Mouse (Mus musculus) gastrocnemius, postnatal 14 days (tissue): Measurements from ENCODE around the gene Myl6b. TPM values are rescaled to one million over a fixed set of nuclear protein-coding genes. Genes with fewer than 3 reads are reported as not detected.

Source experiments
- DNase-seq: peaks from one replicate; pipeline ENCODE4 v3.0.0; 2021; ENCODE audit warnings: mixed read lengths
- intact Hi-C: fragments of 180-260 bp; cut with DNase I; formaldehyde crosslinking; loops from one replicate; pipeline ENCODE4 v1.15.1; 2025; ENCODE audit warnings: low total_unique reads
- microRNA-seq, 2 experiments: library from miRNA; unstranded; fragments of <30 nt; microRNA quantifications; one replicate each; pipeline ENCODE4 v1.2.0; 2021
- total RNA-seq, 2 experiments: library from RNA; stranded (reverse); gene quantifications; 2 replicates each; pipeline ENCODE4 v1.2.3; 2021

The Myl6b gene
- total RNA-seq, 2 experiments from 2014 or later, result 54.6 to 180 TPM

DNA sequence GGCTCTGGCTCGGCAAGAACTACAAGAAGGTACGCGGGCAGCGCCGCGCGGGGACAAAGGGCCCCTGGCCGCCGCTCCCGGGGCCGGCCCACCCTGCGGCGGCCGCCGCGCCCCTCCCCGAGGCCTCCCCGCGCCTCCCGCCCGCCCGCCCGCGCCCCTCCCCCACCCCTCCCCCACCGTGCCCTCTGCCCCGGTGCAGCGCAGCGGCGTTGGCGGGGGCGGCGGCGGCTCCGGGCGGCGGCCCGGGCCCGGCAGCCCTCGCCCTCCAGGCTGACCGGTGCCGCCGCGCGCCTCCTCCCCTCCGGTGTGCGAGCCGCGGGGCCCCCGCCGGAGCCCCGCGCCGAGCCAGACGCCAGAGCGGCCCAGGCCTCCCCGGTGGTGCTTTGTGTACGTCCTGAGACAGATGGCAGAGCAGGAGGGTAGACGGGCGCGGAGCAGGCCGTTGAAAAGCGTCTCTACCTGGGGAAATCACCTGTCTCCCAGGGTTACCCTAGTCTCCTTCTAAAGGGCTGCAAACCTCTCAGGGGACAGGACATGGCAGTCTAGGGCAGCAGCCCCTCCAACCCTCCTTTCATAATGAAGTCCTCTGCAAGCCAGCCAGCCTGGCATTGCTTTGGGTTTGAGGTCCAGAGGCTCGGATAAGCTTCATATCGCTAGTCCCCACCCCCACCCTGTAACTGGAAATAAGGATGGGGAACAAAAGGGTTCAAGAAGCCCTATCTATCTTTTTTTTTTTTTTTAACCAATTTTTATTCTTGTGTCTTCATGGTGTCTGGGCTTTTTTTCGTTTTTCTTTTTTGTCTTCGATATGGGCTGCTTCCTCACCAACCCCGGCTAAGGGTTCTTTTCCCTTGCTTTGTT lies 38.8 kb downstream of the Myl6b start:
- DNase-seq, result peak; percentile 42
- intact Hi-C loops, result loop anchor here (5.0 kb wide), 2 partner anchors 92 to 127 kb away; partner anchors contain the start of gene Coq10a

DNA sequence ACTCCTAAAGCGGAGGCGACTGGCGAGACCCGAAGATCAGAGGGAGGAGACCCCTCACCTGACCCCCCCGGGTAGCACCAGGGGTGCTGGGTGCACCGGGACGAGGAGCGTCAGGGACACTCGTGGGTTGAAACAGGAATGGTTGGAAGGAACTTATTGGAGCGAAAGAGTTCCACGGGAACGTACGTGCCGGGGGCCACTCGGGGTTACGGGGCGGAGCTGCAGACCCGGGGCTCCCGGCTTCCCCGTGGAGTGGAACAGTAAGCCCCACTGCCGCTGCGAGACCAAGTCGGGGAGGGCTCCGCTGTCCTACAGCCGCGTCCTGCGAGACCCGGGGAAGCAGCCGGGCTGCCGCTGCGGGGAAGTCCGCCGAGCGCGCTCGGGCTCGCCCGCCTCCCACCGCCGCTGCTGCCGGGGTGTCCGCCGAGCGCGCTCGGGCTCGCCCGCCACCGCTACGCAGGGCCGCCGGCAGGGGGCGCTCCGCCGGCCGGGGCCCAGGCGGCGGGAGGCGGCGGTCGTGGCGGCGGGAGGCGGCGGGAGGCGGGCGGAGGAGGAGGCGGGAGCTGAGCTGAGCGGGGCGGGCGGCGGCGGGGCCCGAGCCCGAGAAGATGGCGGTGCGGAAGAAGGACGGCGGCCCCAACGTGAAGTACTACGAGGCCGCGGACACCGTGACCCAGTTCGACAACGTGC lies 39.6 kb downstream of the Myl6b start, which contains the start of gene Smarcc2:
Gene Smarcc2 (plus strand): TSS at position 530 of the 690 bp plus-strand sequence.
- intact Hi-C loops, result loop anchor here (5.0 kb wide), 2 partner anchors 92 to 127 kb away; partner anchors contain the start of gene Coq10a
- DNase-seq, result peak; percentile 92

DNA sequence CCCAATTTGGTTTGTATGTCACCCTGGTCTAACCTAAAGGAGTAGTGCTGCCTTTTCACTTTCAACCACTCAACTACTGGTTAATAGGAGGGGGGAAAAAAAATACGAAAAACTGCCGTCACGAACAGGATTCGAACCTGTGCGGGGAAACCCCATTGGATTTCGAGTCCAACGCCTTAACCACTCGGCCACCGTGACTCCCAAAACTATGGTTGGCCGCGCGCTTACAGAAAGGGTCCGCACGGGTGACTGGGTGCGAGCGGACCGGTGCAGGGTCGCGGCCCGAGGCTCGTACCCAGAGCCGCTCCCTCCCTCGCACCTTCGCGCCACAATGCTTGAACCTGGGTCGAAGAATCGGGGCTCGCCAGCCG lies 40.2 kb downstream of the Myl6b start:
- peak; percentile 88 for DNase-seq
- intact Hi-C loops, result loop anchor here (5.0 kb wide), 2 partner anchors 91 to 126 kb away; partner anchors contain the start of gene Coq10a

DNA sequence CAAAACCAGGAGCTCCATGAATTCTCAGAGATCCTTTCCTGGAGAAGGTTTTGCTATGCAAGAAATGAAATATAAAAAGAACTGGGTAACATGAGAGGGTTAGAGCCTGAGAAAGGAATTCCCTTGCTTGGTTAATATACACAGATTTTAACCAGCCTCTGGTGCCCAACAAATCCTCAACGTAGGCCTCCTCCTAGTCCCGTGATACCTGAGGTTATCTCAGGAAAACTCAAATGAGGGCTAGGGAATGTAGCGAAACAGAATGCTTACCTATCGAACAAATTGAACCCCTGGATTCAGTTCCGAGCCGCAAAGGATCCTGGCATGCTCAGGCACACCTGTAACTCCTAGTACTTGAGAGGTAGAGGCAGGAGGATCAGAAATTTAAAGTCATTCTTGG lies 40.8 kb downstream of the Myl6b start:
- no peak for DNase-seq
- intact Hi-C loops, result loop anchor here (5.0 kb wide), 2 partner anchors 90 to 125 kb away; partner anchors contain the start of gene Coq10a

DNA sequence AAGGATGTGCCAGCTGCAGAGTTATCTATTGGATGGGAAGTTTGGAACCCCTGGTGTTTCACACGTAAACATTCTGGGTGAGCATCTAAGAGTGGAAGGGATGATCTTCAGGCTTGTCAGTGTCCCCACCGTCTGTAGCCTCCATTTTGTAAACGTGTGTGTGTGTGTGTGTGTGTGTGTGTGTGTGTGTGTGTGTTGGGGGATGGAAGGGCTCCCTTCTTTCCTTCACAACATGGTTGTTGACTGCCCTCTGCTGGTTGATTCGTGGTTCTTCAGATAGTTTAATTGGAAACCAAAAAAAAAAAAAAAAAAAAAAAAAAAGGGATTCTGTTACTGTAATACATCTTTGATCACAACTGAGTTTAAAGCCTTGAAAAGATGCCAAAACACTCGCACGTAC lies 43.2 kb downstream of the Myl6b start:
- DNase-seq, result peak; percentile 71
- intact Hi-C loops, result loop anchor here (2.0 to 5.0 kb wide), 3 partner anchors 46 to 123 kb away; partner anchors contain the start of gene Coq10a

DNA sequence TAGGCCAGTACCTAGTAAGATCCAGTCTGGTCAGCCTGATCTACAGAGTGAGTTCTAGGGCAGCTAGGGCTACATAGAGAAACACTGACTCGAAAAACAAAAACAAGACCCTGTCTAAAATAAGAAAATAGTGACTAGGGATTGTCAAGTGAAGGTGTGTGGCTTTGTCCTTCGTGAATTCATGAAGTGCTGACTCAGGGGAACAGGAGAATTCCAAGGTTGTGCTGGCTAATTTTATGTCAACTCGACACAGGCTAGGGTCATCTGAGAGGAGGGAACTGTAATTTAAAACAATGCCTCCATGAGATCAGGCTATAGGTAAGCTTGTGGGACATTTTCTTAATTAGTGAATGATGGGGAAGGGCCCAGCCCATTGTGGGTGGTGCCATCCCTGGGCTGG lies 44.0 kb downstream of the Myl6b start:
- intact Hi-C loops, result loop anchor here (2.0 kb wide), 1 partner anchor 46 kb away; no protein-coding TSS in a partner anchor

DNA sequence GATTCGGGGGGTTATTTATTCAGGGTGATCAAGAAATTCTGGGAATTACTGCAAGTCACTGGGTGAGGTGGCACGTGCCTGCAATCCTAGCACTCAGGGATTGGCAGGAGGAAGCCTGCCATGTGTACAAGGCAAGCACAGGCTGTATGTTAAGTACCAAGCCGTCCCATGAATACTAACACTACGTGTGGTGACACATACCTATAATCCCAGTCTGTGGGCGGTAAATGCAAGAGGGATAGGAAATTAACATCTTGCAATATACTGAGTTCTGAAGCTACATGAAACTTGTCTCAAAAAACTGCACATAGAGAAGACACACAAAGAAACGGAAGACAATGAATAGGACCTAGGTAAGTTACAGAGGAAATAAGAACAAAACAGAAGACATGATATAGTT lies 47.5 kb downstream of the Myl6b start:
- intact Hi-C loops, result no loop called here
- DNase-seq, result no peak

More for the DNA sequence above, 44.0 kb downstream of the Myl6b start:
- no peak for DNase-seq

DNA sequence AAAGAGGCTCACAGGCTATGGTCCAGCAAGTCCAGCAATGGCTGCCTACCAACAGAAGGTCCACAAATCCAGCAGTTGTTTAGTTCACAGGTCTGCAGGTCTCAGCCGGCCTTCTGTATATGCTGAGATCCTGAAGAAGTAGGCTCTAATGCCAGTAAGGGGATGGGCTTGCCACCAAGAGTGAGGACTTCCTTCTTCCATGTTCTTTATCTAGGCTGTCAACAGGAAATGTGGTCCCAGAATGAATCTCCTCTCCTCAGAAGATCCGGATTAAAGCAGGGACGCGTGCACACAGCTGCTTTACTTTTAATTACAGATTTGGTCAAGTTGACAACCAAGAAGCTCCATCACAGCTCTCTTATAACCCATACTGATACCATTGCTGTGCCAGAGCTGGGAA lies 53.1 kb downstream of the Myl6b start:
- intact Hi-C loops, result no loop called here
- DNase-seq, result no peak

DNA sequence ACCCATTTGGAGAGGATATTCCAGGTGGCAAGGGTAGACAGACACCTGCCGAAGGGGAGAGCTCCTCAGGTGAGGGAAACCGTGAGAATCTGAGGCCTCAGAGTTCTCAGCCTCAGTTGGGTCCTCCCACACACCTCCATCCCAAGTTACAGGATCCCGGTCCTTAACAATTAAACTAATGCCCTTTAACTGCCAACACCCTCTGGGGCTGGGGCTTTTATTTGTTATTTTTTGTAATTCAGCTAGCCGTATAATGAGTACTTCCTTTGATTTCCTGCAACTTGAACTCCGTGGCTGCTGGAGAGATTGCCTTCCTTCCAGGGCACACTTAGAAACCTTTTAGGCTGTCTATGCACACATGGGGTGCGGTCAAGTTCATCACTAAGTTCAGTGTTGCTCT lies 54.1 kb downstream of the Myl6b start:
- no peak for DNase-seq
- intact Hi-C loops, result no loop called here

Small RNA genes within 50 kb of the gene (microRNA-seq; reads per million reads assigned to microRNA genes)
- gene Mir6916 (0 to 0.64 reads per million in 2 experiments), gene Mir8105 (0 to 0.32 reads per million in 2 experiments)

Other genes with a start within 250 kb of the Myl6b start
- gene Apon, start 244.6 kb downstream of the Myl6b start, total RNA-seq, result not detected
- gene Apof, start 230.0 kb downstream of the Myl6b start, total RNA-seq, result not detected
- gene Stat2, start 228.1 kb downstream of the Myl6b start, total RNA-seq, result 1 to 10 TPM; 3.6 to 4.5 TPM
- not detected for gene Il23a, start 199.9 kb downstream of the Myl6b start, total RNA-seq
- 1 to 10 TPM; 7.4 to 8.2 TPM for gene Pan2, start 195.3 kb downstream of the Myl6b start, total RNA-seq
- gene Cnpy2, start 176.2 kb downstream of the Myl6b start, total RNA-seq, result 10 to 100 TPM; 47.2 to 55.8 TPM
- 100 to 1,000 TPM; 571 to 668 TPM for gene Cs, start 161.0 kb downstream of the Myl6b start, total RNA-seq
- gene Coq10a, start 129.7 kb downstream of the Myl6b start, total RNA-seq, result 100 to 1,000 TPM; 257 to 331 TPM
- gene Ankrd52, start 121.6 kb downstream of the Myl6b start, total RNA-seq, result 10 to 100 TPM; 53.7 to 54.8 TPM
- not detected for gene Slc39a5, start 97.5 kb downstream of the Myl6b start, total RNA-seq
- 10 to 100 TPM; 48.2 to 51.8 TPM for gene Nabp2, start 87.2 kb downstream of the Myl6b start, total RNA-seq
- 10 to 100 TPM; 12.9 to 13.0 TPM for gene Rnf41, start 87.0 kb downstream of the Myl6b start, total RNA-seq
- gene Smarcc2, start 39.4 kb downstream of the Myl6b start, total RNA-seq, result 10 to 100 TPM; 43.4 to 44.6 TPM
- 100 to 1,000 TPM; 214 to 276 TPM for gene Myl6, start 4.5 kb downstream of the Myl6b start, total RNA-seq
- 10 to 100 TPM; 21.6 to 24.0 TPM for gene Esyt1, start 27.2 kb upstream of the Myl6b start, total RNA-seq
- gene Zc3h10, start 49.1 kb upstream of the Myl6b start, total RNA-seq, result 1 to 10 TPM; 5.0 to 6.4 TPM
- 1,000 to 10,000 TPM; 1,413 to 1,625 TPM for gene Rpl41, start 50.6 kb upstream of the Myl6b start, total RNA-seq
- gene Pa2g4, start 67.3 kb upstream of the Myl6b start, total RNA-seq, result 10 to 100 TPM; 50.2 to 54.0 TPM
- 1 to 10 TPM; 4.8 to 7.2 TPM for gene Erbb3, start 91.0 kb upstream of the Myl6b start, total RNA-seq
- 100 to 1,000 TPM; 455 to 537 TPM for gene Rps26, start 128.1 kb upstream of the Myl6b start, total RNA-seq
- under 1 TPM; 0.25 to 0.58 TPM for gene Ikzf4, start 147.3 kb upstream of the Myl6b start, total RNA-seq
- 10 to 100 TPM; 11.8 to 12.8 TPM for gene Suox, start 175.4 kb upstream of the Myl6b start, total RNA-seq
- gene Rab5b, start 197.6 kb upstream of the Myl6b start, total RNA-seq, result 10 to 100 TPM; 75.2 to 78.2 TPM
- gene Pmel, start 205.5 kb upstream of the Myl6b start, total RNA-seq, result 1 to 10 TPM in 1 of 2 experiments, under 1 TPM in 1; 0.71 to 1.2 TPM
- gene Cdk2, start 206.3 kb upstream of the Myl6b start, total RNA-seq, result 1 to 10 TPM; 7.5 to 8.5 TPM
- 10 to 100 TPM in 1 of 2 experiments, 1 to 10 TPM in 1; 8.3 to 10.8 TPM for gene Dgka, start 246.2 kb upstream of the Myl6b start, total RNA-seq
- 10 to 100 TPM; 10.9 to 14.3 TPM for gene Pym1, start 249.2 kb upstream of the Myl6b start, total RNA-seq